Mouse (Mus musculus): Measurements from ENCODE around the gene Dynlrb2.

Gene Dynlrb2

DNA sequence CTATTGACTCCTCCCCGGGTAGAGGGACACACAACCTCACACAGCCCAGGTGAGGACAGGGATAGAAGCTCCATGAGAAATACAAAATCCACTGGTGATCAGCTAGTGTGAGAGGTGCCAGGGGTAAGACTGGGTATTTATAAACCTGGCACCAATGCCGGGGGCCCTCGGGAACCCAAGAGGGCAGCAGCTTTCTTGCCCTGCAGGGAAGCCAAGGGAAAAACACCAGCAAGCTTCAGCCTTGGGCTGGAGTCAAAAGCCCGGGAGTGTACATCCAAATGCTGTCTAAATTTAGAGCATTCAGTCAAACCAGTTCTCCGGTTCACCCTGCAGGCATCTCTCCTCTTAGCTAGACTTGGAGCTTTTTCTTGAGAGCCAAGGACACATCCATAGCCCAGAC is 38.1 kb downstream of the Dynlrb2 start:
- no peak for DNase-seq

DNA sequence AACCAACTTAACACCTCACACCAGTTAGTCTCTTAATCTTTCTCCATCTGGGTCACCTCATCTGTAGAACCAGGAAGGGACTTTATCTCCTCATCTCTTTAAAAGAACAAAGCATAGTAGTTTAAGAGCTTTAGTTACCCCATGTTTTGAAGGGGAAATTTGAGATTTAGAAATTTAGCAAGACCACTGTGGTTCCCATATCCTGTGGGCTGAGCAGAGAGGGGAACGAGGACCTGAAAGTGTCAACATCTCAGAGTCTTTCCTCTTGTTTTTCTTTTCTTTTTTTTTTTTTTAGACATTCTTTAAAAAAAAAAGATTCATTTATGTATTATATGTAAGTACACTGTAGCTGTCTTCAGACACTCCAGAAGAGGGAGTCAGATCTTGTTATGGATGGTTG is 38.6 kb downstream of the Dynlrb2 start:
- no peak for DNase-seq

DNA sequence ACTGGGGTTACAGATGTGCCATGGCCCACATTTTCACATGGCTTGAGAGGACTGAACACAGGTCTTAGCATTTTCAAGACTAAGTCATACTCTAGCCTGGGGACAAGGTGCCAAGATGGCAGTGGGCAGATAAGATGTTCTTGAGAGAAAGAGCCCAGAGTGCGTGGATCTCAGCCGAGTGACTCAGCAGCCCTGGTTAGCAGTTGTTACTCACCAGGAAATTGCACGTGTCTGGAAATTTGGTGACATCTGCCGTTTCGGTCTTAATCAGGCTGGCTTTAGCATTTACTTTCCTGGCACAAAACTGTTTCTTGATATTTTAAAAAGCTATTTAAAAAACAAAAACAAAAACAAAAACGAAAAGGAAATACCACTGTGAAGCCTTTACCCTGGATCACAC is 47.5 kb downstream of the Dynlrb2 start:
- no peak for DNase-seq

DNA sequence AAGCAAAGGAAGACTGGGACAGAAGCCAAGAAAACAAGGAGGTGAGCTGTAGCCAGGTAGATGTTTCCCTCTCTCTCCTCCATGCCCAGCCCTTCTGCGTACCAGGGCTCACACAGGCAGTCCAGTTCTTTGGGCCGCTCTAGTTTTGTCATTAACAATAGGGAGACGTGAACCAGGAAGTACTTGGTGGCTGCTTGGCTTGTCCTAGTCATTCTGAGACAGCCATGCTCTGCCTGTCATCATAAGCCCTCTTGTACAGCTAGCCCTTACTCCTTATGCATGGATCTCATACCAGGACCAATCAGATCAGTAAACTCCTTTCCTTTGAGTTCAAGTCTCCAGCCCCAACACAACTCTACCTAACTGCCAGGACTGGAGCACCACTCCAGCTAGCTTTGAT is 48.0 kb downstream of the Dynlrb2 start:
- no peak for DNase-seq

All from thymus, postnatal 4 days (tissue).